Mouse (Mus musculus): ENCODE data around the gene Eef1a2. TPM values are rescaled to one million over a fixed set of nuclear protein-coding genes. Genes with fewer than 3 reads are reported as not detected.

Eef1a2 gene
- total RNA-seq, 2 experiments from 2014 or later, result 904 to 919 TPM

- DNase-seq (ENCODE audit: low spot score in 2 of 2), result no peak
Measured at GRCm38 (mm10) chr2:181134591-181135445, 22.0 kb downstream of the Eef1a2 start, which contains the start of gene Kcnq2. Gene Kcnq2 (minus strand): TSS chr2:181135300.

GRCm38 (mm10) chr2:181133837-181134590 lies 22.8 kb downstream of the Eef1a2 start:
- DNase-seq (ENCODE audit: low spot score in 2 of 2), result peak in 1 of 2 experiments; percentile 61

GRCm38 (mm10) chr2:181130245-181130644 lies 26.6 kb downstream of the Eef1a2 start:
- no peak for DNase-seq (ENCODE audit: low spot score in 2 of 2)

- peak in 1 of 2 experiments; percentile 57 for DNase-seq (ENCODE audit: low spot score in 2 of 2)
Measured at GRCm38 (mm10) chr2:181128963-181129362, 27.9 kb downstream of the Eef1a2 start.

- DNase-seq (ENCODE audit: low spot score in 2 of 2), result no peak
Measured at GRCm38 (mm10) chr2:181127786-181128185, 29.0 kb downstream of the Eef1a2 start.

- DNase-seq (ENCODE audit: low spot score in 2 of 2), result no peak
Measured at GRCm38 (mm10) chr2:181125726-181126455, 30.9 kb downstream of the Eef1a2 start.

- no peak for DNase-seq (ENCODE audit: low spot score in 2 of 2)
Measured at GRCm38 (mm10) chr2:181122642-181123041, 34.2 kb downstream of the Eef1a2 start.

- DNase-seq (ENCODE audit: low spot score in 2 of 2), result no peak
Measured at GRCm38 (mm10) chr2:181120922-181121449, 35.8 kb downstream of the Eef1a2 start.

- DNase-seq (ENCODE audit: low spot score in 2 of 2), result peak; percentile 46 to 74
Measured at GRCm38 (mm10) chr2:181119952-181120351, 36.9 kb downstream of the Eef1a2 start.

GRCm38 (mm10) chr2:181116436-181116835 lies 40.4 kb downstream of the Eef1a2 start:
- DNase-seq (ENCODE audit: low spot score in 2 of 2), result no peak

GRCm38 (mm10) chr2:181115367-181115766 lies 41.4 kb downstream of the Eef1a2 start:
- DNase-seq (ENCODE audit: low spot score in 2 of 2), result no peak

GRCm38 (mm10) chr2:181113762-181114361 lies 43.0 kb downstream of the Eef1a2 start:
- DNase-seq (ENCODE audit: low spot score in 2 of 2), result no peak

GRCm38 (mm10) chr2:181111665-181112064 lies 45.1 kb downstream of the Eef1a2 start:
- DNase-seq (ENCODE audit: low spot score in 2 of 2), result no peak

- DNase-seq (ENCODE audit: low spot score in 2 of 2), result no peak
Measured at GRCm38 (mm10) chr2:181104111-181104510, 52.7 kb downstream of the Eef1a2 start.

- DNase-seq (ENCODE audit: low spot score in 2 of 2), result no peak
Measured at GRCm38 (mm10) chr2:181102161-181102560, 54.7 kb downstream of the Eef1a2 start.

GRCm38 (mm10) chr2:181101626-181102025 lies 55.2 kb downstream of the Eef1a2 start:
- no peak for DNase-seq (ENCODE audit: low spot score in 2 of 2)

GRCm38 (mm10) chr2:181100087-181100486 lies 56.7 kb downstream of the Eef1a2 start:
- DNase-seq (ENCODE audit: low spot score in 2 of 2), result no peak
